Mouse (Mus musculus) liver, postnatal 0 days (tissue): ENCODE measurements at regions not wholly inside any gene's neighbourhood (a gene's known extent, or its start where the extent isn't known, plus 50 kb on each side); places are given as distances from the start of the nearest gene placed in this dataset.

ENCODE experiments used
- ATAC-seq: fragments of 200-750 bp; cut with Nextera tagmentation; 2 replicates; pipeline ENCODE4 v1.8.0; 2017; ENCODE audit warnings: mild to moderate bottlenecking, moderate library complexity
- DNase-seq: peaks from one replicate; pipeline ENCODE4 v3.0.0-alpha.2; 2016
- H3K27ac ChIP-seq: fragments of 300-500 bp; sonication (generic); 2 replicates; pipeline ENCODE4 v1.5.1; 2014; ENCODE audit warnings: antibody characterized with exemption, moderate library complexity, mild to moderate bottlenecking, low read depth
- H3K27me3 ChIP-seq: fragments of 300-500 bp; sonication (generic); 2 replicates; pipeline ENCODE4 v1.6.1; 2014; ENCODE audit warnings: low read length, control low read depth, mixed read lengths; ENCODE audit not compliant: insufficient read depth
- H3K36me3 ChIP-seq: fragments of 300-500 bp; sonication (generic); replicated peaks from 2 replicates; pipeline ENCODE4 v1.6.1; 2014; ENCODE audit warnings: mild to moderate bottlenecking, control low read depth, low read length, moderate library complexity, mixed read lengths; ENCODE audit not compliant: insufficient read depth
- H3K4me1 ChIP-seq: fragments of 300-500 bp; sonication (generic); 2 replicates; pipeline ENCODE4 v1.6.1; 2014; ENCODE audit warnings: antibody characterized with exemption, mild to moderate bottlenecking, control low read depth; ENCODE audit not compliant: insufficient read depth
- H3K4me2 ChIP-seq: fragments of 300-500 bp; sonication (generic); 2 replicates; pipeline ENCODE4 v1.6.1; 2014; ENCODE audit warnings: low read depth, mild to moderate bottlenecking, low read length, moderate library complexity, mixed read lengths
- H3K4me3 ChIP-seq: fragments of 300-500 bp; sonication (generic); 2 replicates; pipeline ENCODE4 v1.5.1; 2014; ENCODE audit warnings: low read depth, low read length
- H3K9ac ChIP-seq: fragments of 300-500 bp; sonication (generic); replicated peaks from 2 replicates; pipeline ENCODE4 v1.6.1; 2014; ENCODE audit warnings: mild to moderate bottlenecking, moderate library complexity
- H3K9me3 ChIP-seq: fragments of 300-500 bp; sonication (generic); 2 replicates; pipeline ENCODE4 v1.6.1; 2016; ENCODE audit warnings: mild to moderate bottlenecking, control low read depth, low read length, mixed read lengths
- CTCF ChIP-seq: sonication (generic); IDR thresholded peaks from 2 replicates; pipeline ENCODE4 v1.5.1; 2016; ENCODE audit warnings: antibody characterized with exemption, low read depth
- EP300 ChIP-seq: IDR thresholded peaks from 2 replicates; pipeline ENCODE4 v1.6.1; 2016; ENCODE audit warnings: antibody characterized with exemption, low read depth, mild to moderate bottlenecking
- WGBS: fragments of 180-500 bp; shearing (Covaris S2); extraction: QIAGEN DNeasy Blood & Tissue Kit; methylation state at CpG from one replicate; pipeline ENCODE4 v1.1.7; 2014; ENCODE audit not compliant: insufficient replicate concordance; 5-methylcytosine and 5-hydroxymethylcytosine counted together

- 73% methylated on average over 9 of the region's 9 CpGs for WGBS
- Histone ChIP-seq H3K4me2 (no peak overlapping the region), H3K4me1 (no peaks in the 10 kb centered on the region), H3K27ac (no peak overlapping the region), H3K9me3 (no peaks in the 10 kb centered on the region), H3K4me3 (no peak overlapping the region), H3K9ac (no peak overlapping the region), H3K36me3 (no peaks in the 10 kb centered on the region), H3K27me3 (no peaks in the 10 kb centered on the region)
- TF ChIP-seq EP300: no peak
- no peak for TF ChIP-seq CTCF
- ATAC-seq (no peak), DNase-seq (no peak)
Observed at GRCm38 (mm10) chr13:97425731-97426130, 184.8 kb downstream of the Enc1 start.

GRCm38 (mm10) chr13:97423911-97424310 is 183.0 kb downstream of the Enc1 start:
- H3K27ac ChIP-seq: no peak overlapping the region
- no peaks in the 10 kb centered on the region for H3K9me3 ChIP-seq
- DNase-seq: no peak
- no peaks in the 10 kb centered on the region for H3K4me1 ChIP-seq
- H3K36me3 ChIP-seq: no peaks in the 10 kb centered on the region
- WGBS: 68% methylated on average over 6 of the region's 6 CpGs
- H3K4me2 ChIP-seq: no peak overlapping the region
- no peak for ATAC-seq
- no peak overlapping the region for H3K4me3 ChIP-seq
- no peaks in the 10 kb centered on the region for H3K27me3 ChIP-seq
- no peak overlapping the region for H3K9ac ChIP-seq
- TF ChIP-seq EP300 (no peak), CTCF (no peak)

GRCm38 (mm10) chr13:97423298-97423817 is 182.5 kb downstream of the Enc1 start:
- TF ChIP-seq CTCF (no peak), EP300 (no peak)
- H3K4me2 ChIP-seq: no peak overlapping the region
- H3K9me3 ChIP-seq: no peaks in the 10 kb centered on the region
- ATAC-seq: no peak
- H3K4me3 ChIP-seq: no peak overlapping the region
- no peak for DNase-seq
- H3K27me3 ChIP-seq: no peaks in the 10 kb centered on the region
- no peak overlapping the region for H3K9ac ChIP-seq
- H3K4me1 ChIP-seq: no peaks in the 10 kb centered on the region
- no peak overlapping the region for H3K27ac ChIP-seq
- H3K36me3 ChIP-seq: no peaks in the 10 kb centered on the region
- WGBS: 78% methylated on average over 5 of the region's 5 CpGs

GRCm38 (mm10) chr13:97422897-97423296 is 182.0 kb downstream of the Enc1 start:
- no peaks in the 10 kb centered on the region for H3K9me3 ChIP-seq
- TF ChIP-seq EP300 (no peak), CTCF (no peak)
- no peak overlapping the region for H3K9ac ChIP-seq
- H3K36me3 ChIP-seq: no peaks in the 10 kb centered on the region
- no peak overlapping the region for H3K4me3 ChIP-seq
- H3K27me3 ChIP-seq: no peaks in the 10 kb centered on the region
- ATAC-seq: no peak
- no peak for DNase-seq
- no peaks in the 10 kb centered on the region for H3K4me1 ChIP-seq
- no peak overlapping the region for H3K4me2 ChIP-seq
- H3K27ac ChIP-seq: no peak overlapping the region
- 83% methylated on average over 7 of the region's 7 CpGs for WGBS

- DNase-seq: no peak
- H3K4me3 ChIP-seq: no peak overlapping the region
- H3K4me1 ChIP-seq: no peaks in the 10 kb centered on the region
- no peak overlapping the region for H3K27ac ChIP-seq
- 70% methylated on average over 3 of the region's 3 CpGs for WGBS
- TF ChIP-seq CTCF (no peak), EP300 (no peak)
- no peak overlapping the region for H3K9ac ChIP-seq
- H3K9me3 ChIP-seq: no peaks in the 10 kb centered on the region
- no peak for ATAC-seq
- H3K27me3 ChIP-seq: no peaks in the 10 kb centered on the region
- no peaks in the 10 kb centered on the region for H3K36me3 ChIP-seq
- no peak overlapping the region for H3K4me2 ChIP-seq
Observed at GRCm38 (mm10) chr13:97421831-97422230, 180.9 kb downstream of the Enc1 start.

- H3K9ac ChIP-seq: no peak overlapping the region
- H3K27me3 ChIP-seq: no peaks in the 10 kb centered on the region
- H3K4me1 ChIP-seq: no peaks in the 10 kb centered on the region
- H3K4me2 ChIP-seq: no peak overlapping the region
- TF ChIP-seq CTCF (no peak), EP300 (no peak)
- H3K27ac ChIP-seq: no peak overlapping the region
- no peaks in the 10 kb centered on the region for H3K9me3 ChIP-seq
- no peak for ATAC-seq
- H3K36me3 ChIP-seq: no peaks in the 10 kb centered on the region
- WGBS: 76% methylated on average over 3 of the region's 3 CpGs
- H3K4me3 ChIP-seq: no peak overlapping the region
- no peak for DNase-seq
Observed at GRCm38 (mm10) chr13:97420773-97421172, 179.9 kb downstream of the Enc1 start.

- H3K4me1 ChIP-seq: no peaks in the 10 kb centered on the region
- no peak overlapping the region for H3K27ac ChIP-seq
- no peak for TF ChIP-seq CTCF
- no peak for TF ChIP-seq EP300
- no peak for ATAC-seq
- H3K36me3 ChIP-seq: no peaks in the 10 kb centered on the region
- DNase-seq: no peak
- H3K4me2 ChIP-seq: no peak overlapping the region
- no peaks in the 10 kb centered on the region for H3K27me3 ChIP-seq
- WGBS: 66% methylated on average over 3 of the region's 3 CpGs
- no peaks in the 10 kb centered on the region for H3K9me3 ChIP-seq
- H3K9ac ChIP-seq: no peak overlapping the region
- no peak overlapping the region for H3K4me3 ChIP-seq
Observed at GRCm38 (mm10) chr13:97419100-97419499, 178.2 kb downstream of the Enc1 start.
